Mouse (Mus musculus): ENCODE results near the gene Zfp629.
"Not testable (repeated sequence)": the region's sequence is repeated elsewhere in the genome, so short reads cannot be mapped to it uniquely, and the experiment has no call there.

The Zfp629 gene

GRCm38 (mm10) chr7:127614891-127615843, at the start of gene Zfp629:
Gene Zfp629 (minus strand): TSS chr7:127615797.
- peak; percentile 91 for DNase-seq (ENCODE audit: low read depth, low spot score)

GRCm38 (mm10) chr7:127662926-127663325, 47.3 kb upstream of the Zfp629 start:
- no peak for DNase-seq (ENCODE audit: low read depth, low spot score)

DNA sequence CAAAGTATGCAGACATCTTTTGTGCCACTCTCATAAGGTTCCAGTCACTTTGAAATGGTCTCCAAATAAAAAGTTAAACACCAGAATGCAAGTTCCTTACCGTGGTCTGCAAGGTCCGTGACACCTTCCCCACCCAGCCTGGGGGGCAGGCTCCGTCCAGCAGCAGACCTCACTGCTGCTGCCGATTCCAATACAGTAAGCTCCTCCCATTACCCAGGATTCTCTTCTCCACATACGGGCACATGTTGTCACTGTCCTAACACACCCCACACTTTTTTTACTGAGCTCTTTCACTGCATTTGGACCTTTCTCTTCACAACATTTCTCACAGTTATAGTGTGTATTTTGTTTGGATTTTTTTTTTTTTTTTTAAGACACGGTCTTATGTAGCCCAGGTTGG, 46.2 kb upstream of the Zfp629 start:
- no peak for DNase-seq (ENCODE audit: low read depth, low spot score)

DNA sequence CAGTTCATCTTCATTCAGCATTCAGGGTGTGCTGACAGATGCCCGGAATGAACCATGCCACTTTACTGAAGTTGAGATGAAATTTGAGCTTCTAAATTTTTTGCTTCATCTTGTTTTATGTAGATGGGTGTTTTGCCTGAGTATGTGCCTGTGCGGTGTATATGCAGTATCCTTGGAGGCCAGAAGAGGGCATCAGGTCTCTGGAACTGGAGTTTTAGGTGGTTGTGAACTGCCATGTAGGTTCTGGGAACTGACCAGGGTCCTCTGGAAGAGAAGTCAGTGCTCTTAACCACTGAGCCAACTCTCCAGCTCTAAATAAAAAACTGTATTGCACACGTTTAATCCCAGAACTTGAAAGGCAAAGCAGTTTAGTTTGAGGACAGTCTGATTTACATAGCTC, 45.3 kb upstream of the Zfp629 start:
- DNase-seq (ENCODE audit: low read depth, low spot score) = no peak

GRCm38 (mm10) chr7:127656946-127657345, 41.3 kb upstream of the Zfp629 start:
- peak; percentile 74 for DNase-seq (ENCODE audit: low read depth, low spot score)

DNA sequence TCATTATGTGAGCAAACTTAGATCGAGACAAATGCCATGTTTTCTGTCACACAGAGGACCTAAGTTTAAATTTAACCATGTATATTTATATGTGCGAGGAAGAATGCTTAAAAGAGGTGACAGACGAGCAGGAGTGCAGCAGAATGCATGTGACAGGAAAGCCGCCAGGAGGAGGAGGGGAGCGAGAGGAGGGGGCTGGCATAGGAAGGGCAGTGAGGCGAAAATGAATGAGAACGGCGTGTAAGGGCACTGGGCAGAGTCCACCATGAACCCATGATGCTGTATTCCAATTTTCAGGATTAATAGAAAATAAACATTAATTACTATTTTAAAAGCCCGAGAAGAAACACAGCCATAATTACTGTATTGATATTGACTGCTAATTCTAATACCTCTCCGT, 38.7 kb upstream of the Zfp629 start:
- no peak for DNase-seq (ENCODE audit: low read depth, low spot score)

GRCm38 (mm10) chr7:127652050-127652449, 36.5 kb upstream of the Zfp629 start:
- peak; percentile 18 for DNase-seq (ENCODE audit: low read depth, low spot score)

DNA sequence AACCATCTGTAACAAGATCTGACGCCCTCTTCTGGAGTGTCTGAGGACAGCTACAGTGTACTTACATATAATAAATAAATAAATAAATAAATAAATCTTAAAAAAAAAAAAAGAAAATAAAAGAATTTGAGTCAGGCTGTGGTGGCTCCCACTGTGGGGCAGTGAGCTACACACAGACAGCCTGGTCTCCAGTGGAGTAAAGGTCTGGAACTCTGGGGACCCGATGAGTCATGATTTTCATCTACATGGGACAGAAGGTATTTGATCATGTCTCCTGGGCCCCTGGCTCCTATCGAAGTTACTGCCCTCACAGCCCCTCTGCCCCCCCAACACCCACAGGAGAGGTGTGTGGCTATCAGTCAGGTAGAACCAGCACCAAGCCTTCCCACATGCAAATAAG, 36.0 kb upstream of the Zfp629 start:
- DNase-seq (ENCODE audit: low read depth, low spot score) = no peak

- DNase-seq (ENCODE audit: low read depth, low spot score) = no peak
Measured at GRCm38 (mm10) chr7:127649206-127649605, 33.6 kb upstream of the Zfp629 start.

DNA sequence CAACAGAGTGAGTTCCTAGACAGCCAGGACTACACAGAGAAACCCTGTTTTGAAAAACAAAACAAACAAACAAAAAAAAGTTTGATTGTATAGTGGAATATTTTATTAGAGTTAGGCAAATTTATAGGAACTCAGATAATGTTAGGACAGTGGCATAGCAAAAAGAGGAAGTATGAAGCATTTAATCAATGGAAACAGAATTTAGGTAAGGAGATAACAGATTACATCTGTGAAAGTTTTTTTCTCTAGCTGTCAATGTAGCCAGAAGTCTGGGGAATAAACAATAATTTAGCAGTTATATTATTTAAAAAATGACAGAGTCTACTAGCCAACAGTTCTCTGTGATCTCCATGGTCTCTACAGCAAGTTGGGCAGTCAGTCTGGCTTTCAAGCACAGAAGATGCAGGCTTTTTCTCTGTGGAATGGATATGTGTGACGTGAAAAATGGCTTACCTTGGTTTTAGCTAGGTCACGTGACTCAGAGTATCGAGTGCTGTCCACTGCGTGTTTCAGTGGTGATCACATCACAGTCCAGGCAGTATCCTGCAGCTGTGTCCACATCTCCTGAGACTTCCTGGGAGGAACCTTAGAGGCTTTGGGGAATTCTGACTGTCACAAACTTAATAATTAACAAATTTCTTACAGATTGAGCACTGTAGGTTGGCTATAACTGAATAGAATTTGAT, 33.1 kb upstream of the Zfp629 start:
- DNase-seq (ENCODE audit: low read depth, low spot score) = no peak

GRCm38 (mm10) chr7:127647576-127647975, 32.0 kb upstream of the Zfp629 start:
- not testable (repeated sequence) for DNase-seq (ENCODE audit: low read depth, low spot score)

DNA sequence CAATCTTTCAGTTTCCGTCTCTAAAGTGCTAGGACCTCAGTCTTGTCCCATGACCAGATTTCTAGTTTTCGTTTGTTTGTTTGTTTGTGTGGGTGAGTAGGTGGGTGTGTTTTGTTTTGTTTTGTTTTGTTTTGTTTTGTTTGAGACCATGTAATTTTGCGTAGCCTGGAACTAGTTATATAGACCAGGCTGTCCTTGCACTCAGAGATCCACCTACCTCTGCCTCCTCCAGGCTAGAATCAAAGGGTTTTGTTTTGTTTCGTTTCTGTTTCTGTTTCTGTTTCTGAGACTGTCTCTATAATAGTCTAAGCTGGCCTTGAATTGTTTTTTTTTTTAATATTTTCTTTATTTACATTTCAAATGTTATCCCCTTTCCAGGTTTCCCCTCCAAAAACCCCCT, 30.8 kb upstream of the Zfp629 start:
- DNase-seq (ENCODE audit: low read depth, low spot score) = no peak

- DNase-seq (ENCODE audit: low read depth, low spot score) = no peak
Measured at GRCm38 (mm10) chr7:127642254-127642653, 26.7 kb upstream of the Zfp629 start.

GRCm38 (mm10) chr7:127641260-127641659, 25.7 kb upstream of the Zfp629 start:
- DNase-seq (ENCODE audit: low read depth, low spot score) = no peak

DNA sequence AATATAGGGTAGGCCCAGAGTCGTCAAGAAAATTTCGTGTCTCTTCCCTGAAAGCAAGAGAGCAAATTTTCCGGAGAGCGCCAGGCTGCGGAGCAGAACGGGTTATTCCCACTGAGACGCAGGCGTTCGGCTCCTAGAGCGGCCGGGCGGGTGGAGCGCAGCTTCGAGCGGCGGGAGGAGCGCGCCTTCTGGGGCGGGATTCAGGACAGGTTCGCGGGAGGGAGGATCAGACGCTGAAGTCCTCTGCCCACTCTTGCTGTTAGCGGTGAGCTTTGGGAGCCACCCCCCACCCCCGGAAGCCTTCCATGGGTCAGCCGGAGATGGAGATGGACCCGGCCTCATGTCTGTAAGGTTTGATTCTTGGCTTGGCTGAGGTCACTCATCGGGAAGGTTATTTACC, 21.4 kb upstream of the Zfp629 start:
- peak; percentile 66 for DNase-seq (ENCODE audit: low read depth, low spot score)

GRCm38 (mm10) chr7:127631416-127631815, 15.8 kb upstream of the Zfp629 start:
- DNase-seq (ENCODE audit: low read depth, low spot score) = no peak

DNA sequence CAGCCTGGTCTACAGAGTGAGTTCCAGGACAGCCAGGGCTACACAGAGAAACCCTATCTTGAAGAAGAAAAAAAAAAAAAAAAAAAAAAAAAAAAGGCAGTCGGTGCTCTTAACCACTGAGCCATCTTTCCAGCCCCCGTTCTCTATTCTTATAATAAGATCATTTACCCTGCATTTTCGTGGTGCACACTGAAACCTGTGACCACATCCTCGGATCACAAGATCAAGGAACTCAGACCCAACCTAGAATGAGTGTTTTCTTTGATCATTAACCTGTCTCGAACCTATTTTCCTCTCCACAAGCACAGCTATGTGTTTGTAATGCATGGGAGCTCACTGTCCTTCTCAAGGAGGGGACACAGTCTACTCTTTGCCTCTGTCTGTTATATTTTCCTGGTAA, 13.0 kb upstream of the Zfp629 start:
- no peak for DNase-seq (ENCODE audit: low read depth, low spot score)

DNA sequence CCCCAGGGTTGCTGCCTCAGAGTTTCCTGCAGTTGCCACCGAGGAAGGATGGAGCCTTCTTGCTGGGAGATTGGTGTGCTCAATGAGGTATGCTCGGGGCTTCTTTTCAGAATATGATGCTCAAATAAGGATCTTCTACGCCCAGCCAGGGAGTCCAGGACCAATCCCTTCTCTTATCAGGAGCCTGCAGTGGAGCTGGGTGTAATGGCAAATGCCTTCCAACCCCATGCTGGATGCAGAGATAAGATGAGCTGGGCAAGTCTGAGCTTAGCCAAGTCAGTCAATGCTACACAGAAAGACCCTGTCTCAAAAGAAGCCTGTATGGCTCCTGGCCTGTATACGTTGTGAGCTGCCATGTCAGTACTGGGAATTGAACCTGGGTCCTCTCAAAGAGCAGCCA, 10.9 kb upstream of the Zfp629 start:
- DNase-seq (ENCODE audit: low read depth, low spot score) = no peak

DNA sequence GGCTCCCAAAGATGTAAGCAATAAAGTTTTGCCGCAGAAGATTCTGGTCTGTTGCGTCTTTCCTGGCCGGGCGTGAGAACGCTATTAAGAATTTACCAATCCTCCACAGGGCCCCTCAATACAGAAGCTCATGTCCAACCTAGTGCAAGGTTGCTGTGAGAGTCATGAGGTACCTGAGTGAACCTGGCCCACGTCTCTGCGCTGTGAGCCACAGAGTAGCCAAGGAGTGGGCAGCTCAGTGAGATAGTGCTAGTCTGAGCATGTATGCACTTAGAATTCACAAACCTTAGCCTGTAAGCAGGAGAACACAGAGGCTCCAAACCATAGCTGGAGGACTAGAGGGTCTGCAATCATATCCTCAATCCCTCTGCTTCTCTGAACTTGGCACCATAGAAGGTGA, 10.4 kb upstream of the Zfp629 start:
- no peak for DNase-seq (ENCODE audit: low read depth, low spot score)

DNA sequence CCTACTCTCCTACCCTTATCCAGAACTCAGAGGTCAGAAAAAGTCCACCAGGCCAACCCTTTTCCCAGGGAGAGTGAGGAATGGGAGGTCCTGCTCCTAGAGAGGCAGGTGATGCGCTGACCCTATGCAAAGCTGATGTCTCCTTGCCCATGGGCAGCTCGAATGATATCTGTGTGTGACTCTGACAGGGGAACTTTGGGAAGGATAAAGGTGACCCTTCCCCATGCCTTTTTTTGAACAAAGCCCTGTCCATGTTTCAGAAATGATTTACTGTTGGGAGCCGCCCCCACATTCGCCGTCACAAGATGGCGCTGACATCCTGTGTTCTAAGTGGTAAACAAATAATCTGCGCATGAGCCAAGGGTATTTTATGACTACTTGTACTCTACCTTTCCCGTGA, 2.8 kb upstream of the Zfp629 start:
- not testable (repeated sequence) for DNase-seq (ENCODE audit: low read depth, low spot score)

- DNase-seq (ENCODE audit: low read depth, low spot score) = no peak
Measured at GRCm38 (mm10) chr7:127617962-127618361, 2.4 kb upstream of the Zfp629 start.

- DNase-seq (ENCODE audit: low read depth, low spot score) = no peak
Measured at GRCm38 (mm10) chr7:127616881-127617280, 1.3 kb upstream of the Zfp629 start.

DNA sequence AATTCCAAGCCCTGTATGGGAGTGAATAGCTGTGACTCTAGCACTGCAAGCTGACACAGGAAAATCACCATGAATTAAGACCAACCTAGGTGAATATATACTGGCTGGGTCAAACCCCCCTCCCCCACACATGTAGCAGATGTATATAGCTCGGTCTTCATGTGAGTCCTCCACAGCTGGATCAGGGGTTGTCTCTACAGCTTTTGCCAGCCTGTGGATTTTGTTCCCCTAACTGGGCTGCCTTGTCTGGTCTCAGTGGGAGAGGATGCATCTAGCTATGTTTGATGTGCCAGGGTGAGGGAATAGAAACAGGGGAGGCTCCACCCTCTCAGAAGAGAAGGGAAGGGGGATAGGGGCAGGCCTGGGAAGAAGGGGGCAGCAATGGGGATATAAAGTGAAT, 739 bp upstream of the Zfp629 start:
- DNase-seq (ENCODE audit: low read depth, low spot score) = no peak
